Mouse (Mus musculus) E14TG2a.4 (cell line): Measurements from ENCODE around the gene Prom1.

Experiments
- CTCF ChIP-seq: conservative IDR thresholded peaks from 2 replicates; pipeline ENCODE4 v1.5.1; 2014; ENCODE audit warnings: low read length
- NANOG ChIP-seq: IDR thresholded peaks from 2 replicates; pipeline ENCODE4 v1.6.1; 2014; ENCODE audit warnings: borderline replicate concordance, low read length, mixed read lengths
- POU5F1 ChIP-seq: IDR thresholded peaks from 2 replicates; pipeline ENCODE4 v1.6.1; 2014; ENCODE audit warnings: low read length, borderline replicate concordance

DNA sequence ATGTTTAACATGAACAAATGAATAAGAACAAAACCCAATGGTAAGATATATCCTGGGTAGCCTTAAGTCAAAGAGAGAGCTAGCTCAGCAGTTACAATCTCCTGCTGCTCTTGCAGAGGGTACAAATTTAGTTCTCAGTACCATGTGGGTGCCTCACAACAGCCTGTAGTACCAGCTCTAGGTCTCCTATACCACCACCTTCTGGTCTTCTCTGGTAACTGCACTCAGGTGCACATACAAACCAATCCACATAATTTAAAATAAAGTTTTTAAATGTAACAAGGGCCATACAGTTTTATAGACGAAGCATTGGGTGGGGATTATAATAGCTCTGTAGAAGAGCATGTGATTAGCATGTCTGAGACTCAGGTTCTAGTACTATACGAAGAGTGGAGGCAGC, 2.3 kb upstream of the Prom1 start:
- TF ChIP-seq CTCF (peak; percentile 91), NANOG (no peak), POU5F1 (no peak)
